Mouse (Mus musculus) megakaryocyte, adult 5-6 weeks (primary cell): Measurements from ENCODE around the gene Clhc1. TPM values are rescaled to one million over a fixed set of nuclear protein-coding genes. Genes with fewer than 3 reads are reported as not detected.
A peak's percentile ranks its signal among the peaks of the same experiment; 100 is the strongest.
"Not testable (repeated sequence)": the region's sequence is repeated elsewhere in the genome, so short reads cannot be mapped to it uniquely, and the experiment has no call there.

ENCODE experiments used
- ATAC-seq: 2 replicates; pipeline ENCODE4 v1.8.0; 2016; ENCODE audit warnings: mild to moderate bottlenecking, inconsistent platforms; ENCODE audit not compliant: poor library complexity, severe bottlenecking
- total RNA-seq, 2 experiments: library from RNA; stranded (forward) in 1 of 2; stranded (reverse) in 1 of 2; fragments of 153-499, 151-499 nt in 1 of 2; fragments of 221-1000, 200-1000 nt in 1 of 2; gene quantifications; 2 replicates each; pipeline versions ENCODE4 v1.2.3 to v1.2.4; 2015 to 2017

The Clhc1 gene
- total RNA-seq (2015): 0.41 and 0.49 TPM in 2 replicates
- 0.04 TPM in 1 of 2 replicates, not detected in the other for total RNA-seq (2017)

DNA sequence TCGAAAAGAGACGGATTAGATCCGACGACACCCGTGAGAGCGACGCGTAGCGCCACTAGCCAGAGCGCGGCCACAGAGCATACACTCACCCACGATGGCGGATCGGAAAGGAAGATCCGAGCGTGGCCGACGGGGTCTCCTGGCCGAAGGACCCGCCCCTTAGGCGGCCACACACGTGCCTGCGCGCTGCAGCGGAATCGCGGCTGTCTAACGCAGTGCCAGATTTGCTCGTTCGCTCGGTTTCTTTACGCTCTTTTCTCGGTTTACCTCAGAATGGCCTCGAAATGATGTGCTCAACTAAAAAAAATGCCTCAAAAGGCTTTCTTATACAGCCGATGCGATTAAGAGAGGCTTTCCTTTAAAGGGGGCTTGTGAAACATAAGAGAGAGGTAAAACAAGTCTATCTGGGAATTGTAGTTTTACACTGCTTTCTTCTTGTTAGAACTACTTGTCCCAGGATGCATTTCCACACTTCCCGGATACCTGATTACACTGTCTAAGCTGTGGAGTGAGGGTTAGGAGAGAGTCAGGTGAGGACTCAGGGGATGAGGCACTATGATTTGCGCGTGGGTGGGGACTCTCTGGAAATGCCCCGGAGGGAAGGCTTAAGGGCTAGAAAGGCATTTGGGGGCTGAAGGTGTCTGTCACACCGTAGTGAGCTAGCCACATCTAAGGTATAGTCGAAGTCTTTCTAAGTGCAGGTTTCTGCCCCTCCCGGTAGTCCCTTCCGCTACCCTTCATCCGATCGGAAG, at the start of gene Clhc1, which contains the start of gene Rps27a:
Gene Clhc1 (plus strand): TSS at position 199 of the 752 bp plus-strand sequence.
Gene Rps27a (minus strand): TSS at position 358 of the 752 bp plus-strand sequence.
- peak; percentile 91 for ATAC-seq

DNA sequence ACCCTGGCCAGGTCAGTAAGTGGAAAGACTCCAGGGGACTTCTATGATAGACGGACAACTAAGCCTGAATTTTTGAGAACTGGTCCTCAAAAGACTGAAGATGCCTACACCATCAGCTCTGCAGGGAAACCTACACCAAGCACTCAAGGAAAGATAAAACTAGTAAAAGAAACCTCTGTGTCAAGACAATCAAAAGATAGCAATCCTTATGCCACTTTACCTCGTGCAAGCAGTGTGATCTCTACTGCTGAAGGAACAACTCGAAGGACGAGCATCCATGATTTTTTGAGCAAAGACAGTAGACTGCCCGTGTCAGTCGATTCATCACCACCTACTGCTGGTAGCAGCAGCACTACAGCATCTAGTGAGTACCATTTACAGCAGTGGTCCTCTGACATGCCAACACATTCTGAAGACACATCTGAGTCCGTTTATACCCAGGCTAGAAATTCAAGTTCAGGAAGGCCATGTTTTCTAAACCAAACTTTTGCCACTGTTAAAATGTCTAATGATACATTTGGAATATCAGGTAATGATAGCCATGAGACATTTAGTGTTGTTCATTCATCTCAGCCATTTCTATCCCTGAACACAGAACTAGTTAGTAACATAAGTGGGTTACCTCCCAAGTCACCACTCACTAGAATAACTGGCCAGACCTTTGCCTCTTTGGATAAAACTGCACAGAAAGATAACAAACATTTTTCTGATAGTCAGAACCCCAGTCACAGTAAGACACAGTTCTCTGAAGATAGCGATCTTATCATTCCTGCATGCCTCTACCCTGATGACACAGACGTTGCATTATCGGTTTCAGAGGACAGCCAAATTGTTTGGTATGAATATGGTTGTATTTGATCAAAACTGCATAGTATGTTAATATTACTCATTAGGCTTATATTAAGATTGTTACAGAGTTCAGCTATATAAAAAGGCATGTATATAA, 43.5 kb upstream of the Clhc1 start:
- ATAC-seq: no peak

DNA sequence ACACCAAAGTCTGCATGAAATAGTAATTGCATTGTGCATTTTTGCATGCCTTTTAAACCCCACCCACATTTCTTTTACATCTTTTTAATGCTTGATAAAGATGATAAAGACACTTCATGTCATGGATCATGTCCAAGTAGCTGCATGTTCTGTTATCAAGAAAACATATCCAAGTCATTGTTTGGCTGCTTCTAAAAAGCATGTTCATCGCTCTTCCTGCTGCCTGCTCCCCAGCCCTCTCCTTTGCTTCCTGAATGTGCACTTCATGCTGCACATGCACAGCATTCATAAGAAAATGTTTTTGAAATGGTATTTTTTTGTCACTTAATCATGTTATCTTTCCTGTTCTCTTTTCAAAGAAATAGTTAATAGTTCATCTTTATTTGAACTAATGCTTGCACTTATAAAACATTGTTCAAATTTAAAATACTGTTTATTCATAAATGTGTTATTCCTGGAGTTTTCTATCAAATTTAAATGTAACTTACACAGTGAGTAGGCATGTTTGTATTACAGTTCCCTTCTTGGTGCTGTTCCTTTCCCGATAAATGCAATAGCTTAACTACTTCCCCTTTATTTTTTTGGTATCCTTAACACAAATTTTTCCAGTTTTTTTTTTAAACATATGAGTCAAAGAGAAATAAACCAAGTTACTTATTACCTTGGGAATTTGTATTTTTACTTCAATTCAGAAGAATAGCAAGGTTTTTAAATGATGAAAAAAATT, 42.7 kb upstream of the Clhc1 start:
- ATAC-seq: no peak

DNA sequence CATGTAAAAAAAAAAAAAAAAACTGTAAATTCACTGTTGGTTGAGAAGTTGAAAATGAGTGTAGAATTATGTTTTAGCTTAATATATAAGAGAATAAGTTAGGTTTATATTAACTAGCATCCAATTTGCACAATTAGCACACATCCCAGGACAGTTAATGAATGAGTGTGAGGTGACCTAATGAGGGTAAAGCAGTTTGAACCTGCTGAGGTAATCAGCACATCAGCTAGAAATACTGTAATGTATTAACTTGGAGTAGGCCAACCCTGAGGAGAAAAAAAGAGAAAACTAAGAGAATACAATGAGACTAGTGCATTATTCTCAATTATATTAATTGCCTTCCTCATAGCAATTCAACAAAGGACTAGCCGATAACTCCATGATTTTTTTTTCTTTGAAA, 38.3 kb upstream of the Clhc1 start:
- ATAC-seq: no peak

DNA sequence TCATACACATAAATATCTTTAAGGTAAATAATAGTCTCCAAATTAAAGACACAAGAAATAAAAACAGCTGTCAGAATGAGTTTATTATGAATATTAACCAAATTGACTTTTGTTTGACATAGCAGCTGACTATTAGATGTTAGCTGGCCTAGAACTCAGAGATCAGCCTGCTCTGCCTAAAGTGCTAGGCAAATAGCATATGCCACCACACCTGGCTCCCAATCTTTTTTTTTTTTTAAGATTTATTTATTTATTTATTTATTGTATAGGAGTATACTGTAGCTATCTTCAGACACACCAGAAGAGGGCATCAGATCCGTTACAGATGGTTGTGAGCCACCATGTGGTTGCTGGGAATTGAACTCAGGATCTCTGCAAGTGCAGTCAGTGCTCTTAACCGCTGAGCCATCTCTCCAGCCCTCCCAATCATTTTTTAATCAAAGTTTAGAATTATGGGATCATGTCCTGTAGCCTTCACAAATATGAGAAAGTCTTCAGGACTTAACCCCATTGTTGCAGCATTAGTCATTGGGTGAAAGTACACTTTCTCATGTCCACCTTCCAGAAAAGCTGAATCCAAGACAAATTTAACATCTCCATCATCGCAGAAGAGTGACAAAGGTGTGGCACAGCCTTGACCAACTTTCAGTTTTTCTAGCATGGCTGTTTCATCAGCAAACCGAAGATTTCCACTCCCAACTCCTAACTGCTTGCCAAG, 34.8 kb upstream of the Clhc1 start:
- ATAC-seq: no peak

DNA sequence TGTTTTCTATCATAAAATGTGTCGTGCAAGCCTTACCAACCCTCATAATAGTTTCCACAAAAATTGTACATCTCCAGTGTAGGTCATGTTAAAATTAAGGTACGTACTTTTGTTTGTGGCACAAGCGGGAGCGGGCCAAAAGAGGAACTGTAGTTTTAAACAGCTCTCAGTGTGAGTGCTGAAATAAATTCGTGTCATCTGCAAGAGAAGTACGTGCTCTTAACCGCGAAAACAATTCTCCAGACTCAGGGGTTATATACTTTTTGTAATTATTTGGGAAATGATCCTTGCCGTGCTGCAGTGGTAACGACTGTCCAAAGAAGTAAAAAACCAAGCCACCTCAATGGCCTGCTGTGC, 33.4 kb upstream of the Clhc1 start:
- ATAC-seq: peak; percentile 59

DNA sequence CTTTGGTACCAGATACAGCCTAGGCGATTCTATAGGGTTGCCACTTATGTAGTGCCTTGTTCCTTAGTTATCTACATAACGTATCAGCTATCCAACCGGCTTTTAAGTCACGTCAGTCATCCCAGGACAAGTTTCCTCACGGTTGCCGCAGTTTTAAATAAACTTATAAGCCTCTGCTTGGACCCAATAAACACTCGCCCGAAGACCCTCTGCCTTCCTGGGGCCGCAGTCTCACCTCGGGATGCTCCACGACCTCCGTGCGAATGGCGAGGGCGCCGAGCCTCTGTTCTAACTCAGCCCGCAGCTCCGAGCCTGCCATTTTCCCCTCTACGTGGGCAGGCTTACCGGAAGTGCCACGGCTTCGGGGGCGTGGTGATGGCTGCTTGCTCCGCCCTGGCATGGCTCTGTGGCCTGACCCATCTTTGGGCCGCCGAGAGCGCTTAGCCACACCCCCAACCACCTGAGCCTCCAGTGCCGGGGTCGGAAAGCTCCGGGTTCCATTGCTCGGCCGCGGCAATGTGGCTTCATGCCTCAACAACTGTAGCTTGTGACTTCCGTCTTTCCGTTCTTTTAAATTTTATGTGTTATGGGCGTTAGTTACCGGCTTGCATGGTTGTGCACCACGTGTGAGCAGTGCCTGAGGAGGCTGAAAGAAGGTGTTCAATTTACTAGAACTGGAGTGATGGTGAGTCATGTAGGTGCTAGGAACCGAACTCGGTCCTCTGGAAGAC, 32.9 kb upstream of the Clhc1 start, which contains the start of gene Prorsd1:
Gene Prorsd1 (minus strand): TSS at position 352 of the 731 bp plus-strand sequence.
- peak; percentile 99 for ATAC-seq

DNA sequence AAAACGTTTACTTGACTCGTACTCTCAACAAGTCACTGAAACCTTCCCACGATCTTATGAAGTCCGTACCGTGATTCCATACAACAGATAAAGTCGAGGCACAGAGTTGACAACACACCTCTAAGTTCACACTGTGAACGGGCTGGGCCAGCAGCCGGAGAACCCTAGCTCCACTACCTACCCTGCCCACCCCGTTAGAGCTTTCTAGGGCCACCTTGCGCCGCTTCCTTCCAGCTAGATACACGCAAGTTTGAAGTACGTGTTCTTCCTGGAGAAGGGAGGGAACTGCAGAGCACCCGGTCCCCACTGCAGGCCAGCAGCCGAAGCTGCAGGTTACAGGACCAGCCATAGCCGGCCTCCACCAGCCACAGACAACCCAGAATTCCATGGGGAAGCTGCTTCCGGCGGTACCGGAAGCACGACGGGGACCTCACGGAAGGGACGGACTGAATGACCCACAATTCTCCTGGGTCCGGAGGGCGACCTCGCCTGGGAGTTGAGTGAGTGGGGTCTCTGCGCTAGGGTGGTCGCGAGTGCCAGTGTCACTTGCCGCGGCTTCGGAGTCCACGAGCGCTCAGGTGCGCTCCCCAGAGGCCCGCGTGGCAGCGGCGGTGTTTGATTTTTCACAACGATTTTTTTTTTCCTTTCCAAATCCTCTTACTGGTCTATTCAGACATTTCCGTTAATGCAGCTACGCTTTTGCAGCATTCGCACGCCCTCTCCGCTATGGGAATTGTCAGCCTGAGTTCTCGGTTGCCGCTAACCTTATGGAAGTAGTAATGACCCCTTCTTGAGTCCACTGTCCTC, 21.6 kb upstream of the Clhc1 start, which contains the start of gene Mtif2:
Gene Mtif2 (plus strand): TSS at position 421 of the 807 bp plus-strand sequence.
- peak; percentile 88 for ATAC-seq

DNA sequence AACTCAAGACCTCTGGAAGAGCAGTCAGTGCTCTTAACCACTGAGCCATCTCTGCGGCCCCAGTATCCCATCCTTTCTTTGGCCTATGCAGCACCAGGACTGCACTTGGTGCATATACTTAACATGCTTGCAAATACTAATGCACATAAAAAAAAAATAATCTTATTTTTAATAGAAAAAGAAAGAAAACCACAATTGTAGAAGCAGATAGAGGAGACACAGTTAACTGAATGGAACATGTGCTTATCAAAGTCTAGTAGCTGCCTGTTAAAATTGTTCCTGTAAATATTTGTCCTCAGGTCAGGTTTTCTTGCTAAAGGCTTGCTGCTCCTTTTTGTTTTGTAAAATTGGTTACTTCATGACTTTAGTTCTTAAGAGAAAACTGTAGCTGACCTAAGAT, 9.5 kb upstream of the Clhc1 start:
- ATAC-seq: no peak

DNA sequence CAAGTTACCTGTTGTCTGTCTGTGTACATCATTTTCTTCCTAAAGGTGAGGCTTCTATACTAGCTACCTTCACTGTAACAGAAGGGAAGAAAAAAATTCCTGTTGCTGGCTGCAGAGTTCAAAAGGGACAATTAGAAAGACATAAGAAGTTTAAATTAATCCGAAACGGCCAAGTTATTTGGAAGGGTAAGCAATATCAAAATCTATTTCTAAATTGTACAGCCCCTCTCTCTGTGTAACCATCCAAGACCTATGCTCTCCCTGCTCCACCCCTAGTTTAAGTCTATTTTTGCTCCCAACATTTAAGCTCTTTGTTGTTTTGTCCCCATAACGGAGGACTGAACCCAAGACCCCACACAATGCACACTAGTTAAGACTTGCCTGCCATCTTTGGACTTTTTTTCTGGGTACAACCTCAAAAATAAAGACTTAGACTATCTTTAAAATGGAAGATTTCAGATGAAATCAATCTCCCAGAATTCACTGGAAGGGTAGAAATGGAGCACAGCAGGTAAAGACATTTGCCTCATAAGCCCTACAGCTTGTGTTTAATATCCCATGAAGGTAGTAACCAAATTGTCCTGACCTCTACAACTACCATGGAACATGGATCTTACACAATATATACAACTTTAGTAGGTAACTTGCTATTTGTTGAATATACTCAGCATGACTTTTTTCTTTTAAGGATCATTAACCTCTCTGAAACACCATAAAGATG, 3.4 kb upstream of the Clhc1 start:
- no peak for ATAC-seq

DNA sequence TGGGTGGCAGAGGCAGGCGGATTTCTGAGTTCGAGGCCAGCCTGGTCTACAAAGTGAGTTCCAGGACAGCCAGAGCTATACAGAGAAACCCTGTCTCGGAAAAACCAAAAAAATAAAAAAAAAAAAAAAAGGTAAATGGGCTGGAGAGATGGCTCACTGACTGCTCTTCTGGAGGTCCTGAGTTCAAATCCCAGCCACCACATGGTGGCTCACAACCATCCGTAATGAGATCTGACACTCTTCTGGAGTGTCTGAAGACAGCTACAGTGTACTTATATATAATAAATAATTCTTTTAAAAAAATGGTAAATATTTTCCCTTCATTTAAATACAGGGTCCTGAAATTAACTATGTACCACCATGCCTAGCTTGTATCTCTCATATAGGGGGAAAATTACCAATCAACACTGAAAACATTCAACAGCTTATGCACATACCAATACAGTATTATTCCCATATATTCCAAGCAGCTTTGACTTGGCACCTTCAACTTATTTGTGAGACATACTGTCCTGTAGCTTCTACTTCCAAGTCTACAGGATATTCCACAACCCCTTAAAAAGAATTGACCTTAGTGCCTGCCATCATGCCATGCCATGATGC, 2.5 kb upstream of the Clhc1 start:
- ATAC-seq: not testable (repeated sequence)

DNA sequence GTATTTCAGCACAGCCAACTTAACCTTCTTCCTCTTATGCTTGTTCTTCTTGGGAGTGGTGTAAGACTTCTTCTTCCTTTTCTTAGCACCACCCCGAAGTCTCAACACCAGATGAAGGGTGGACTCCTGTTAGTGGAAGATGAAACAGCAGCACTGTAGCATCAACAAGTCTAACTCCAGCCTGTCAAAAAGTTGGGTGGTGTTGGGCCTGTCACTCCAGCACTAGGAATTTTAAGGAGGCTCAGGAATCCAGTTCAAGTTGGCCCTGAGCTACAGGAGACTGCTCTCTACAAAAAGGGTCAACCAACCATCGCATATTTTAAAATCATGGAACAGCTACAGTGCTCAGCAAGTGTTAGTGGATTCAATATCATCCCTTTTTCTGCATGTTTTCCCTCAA, 1.5 kb upstream of the Clhc1 start:
- ATAC-seq: not testable (repeated sequence)

DNA sequence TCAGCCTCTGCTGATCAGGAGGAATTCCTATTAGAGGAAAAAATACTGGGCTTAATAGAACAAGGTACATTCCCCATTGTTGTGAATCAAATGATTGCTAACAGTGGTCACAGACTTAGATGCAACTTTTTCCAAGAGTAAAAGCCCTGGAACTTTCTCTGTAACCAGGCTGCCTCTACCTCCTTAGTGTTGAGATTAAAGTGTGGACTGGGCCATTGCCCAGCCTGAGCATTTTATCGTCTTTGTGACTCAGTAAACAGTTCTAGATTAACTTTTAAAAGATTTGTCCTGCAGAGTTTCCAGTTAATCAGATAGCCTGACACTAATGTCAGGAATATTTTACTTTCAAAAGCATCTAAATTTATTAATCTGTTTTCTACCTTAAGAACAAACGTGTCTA, 988 bp upstream of the Clhc1 start:
- ATAC-seq: no peak

DNA sequence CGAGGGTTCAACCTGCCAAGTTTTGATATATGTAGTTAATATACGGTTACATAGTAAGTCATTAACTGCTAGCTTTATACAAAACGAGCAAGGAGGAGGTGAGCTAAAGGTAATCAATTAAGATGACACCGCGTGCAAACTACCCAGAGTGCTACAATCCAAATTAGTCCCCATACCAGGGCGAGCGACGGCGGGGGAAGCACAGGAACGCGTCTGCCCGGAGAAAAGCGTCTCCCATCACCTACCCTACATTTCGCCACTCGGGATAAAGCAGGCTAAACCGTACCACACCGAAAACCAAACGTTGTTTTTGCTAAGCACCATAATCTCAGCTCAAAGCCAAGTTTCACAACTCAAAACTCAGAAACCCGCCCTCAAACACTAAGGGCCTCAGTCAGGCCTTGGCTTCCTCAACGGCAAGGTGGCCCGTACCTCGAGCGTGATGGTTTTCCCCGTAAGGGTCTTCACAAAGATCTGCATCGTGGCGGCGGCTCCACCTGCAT, 450 bp upstream of the Clhc1 start:
- peak; percentile 25 for ATAC-seq

DNA sequence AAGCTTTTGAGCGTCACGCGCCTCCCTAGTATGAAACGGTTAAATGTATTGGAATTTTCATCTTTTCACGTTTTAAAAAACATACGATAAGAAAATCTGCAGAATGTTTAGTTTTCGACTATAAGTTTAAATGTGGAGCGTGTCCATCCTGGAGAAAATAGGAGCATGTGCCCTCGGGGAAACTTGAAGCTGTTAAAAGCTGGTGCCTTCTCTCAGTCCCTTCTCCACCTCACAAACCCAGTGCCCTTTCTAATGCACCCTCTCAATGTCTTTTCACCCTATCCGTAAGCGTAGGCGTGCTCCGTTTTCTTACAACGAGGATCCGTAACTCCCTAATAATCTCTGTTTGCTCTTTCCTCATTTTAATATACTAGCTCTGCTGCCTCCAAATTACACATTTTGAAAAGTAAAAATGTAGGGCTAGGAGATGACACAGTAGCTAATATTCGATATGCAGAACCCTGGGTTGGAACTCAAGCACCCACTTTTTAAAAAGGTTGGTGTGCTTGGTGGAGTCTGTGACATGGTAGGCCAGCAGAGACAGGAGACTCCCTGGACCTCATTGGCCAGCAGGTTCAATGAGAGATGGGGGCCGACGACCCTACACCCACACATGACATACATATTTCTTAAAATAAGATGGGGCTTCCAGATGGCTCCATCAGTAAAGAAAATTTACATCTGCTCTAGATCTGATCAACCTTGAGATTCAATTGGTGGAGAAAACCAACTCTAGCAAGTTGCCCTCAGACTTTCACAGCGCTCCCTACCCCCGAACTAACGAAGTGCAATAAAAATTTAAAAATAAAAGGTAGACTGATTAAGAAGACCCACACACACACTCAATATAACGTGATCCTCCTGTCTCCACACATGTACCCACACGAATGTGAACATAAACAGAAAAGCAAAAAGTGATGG, 1.0 kb downstream of the Clhc1 start:
- ATAC-seq: no peak

DNA sequence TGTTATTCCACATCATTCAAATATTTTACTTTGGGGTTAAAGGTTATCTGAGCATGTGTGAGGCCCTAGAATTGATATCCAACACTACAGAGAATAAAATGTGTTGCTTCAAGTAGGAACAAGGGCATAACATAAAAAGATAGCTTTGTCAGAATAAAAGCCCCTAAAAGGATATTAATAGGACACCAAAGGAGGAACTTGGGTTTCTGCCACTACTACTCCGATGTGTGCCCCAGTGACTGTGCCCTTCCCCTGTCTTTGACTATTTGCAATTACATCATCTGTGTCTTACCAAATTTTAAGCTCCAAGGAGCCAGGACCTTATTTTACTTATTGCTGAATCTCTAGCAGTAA, 1.7 kb downstream of the Clhc1 start:
- ATAC-seq: peak; percentile 39
